Mouse (Mus musculus) liver, embryonic 11.5 days (tissue): ENCODE data around the gene Cdh4. TPM values are rescaled to one million over a fixed set of nuclear protein-coding genes. Genes with fewer than 3 reads are reported as not detected.

Source experiments
- ATAC-seq: fragments of 200-750 bp; cut with Nextera tagmentation; replicated peaks from 2 replicates; pipeline ENCODE4 v1.8.0; 2017; ENCODE audit warnings: moderate number of reproducible peaks, mild to moderate bottlenecking, moderate TSS enrichment, moderate library complexity; ENCODE audit not compliant: low FRiP score
- DNase-seq: peaks from one replicate; pipeline ENCODE4 v3.0.0-alpha.2; 2017; ENCODE audit warnings: low spot score
- H3K27ac ChIP-seq: fragments of 300-500 bp; sonication (generic); 2 replicates; pipeline ENCODE4 v1.5.1; 2014; ENCODE audit warnings: mild to moderate bottlenecking, low read depth, low read length, control low read depth
- H3K27me3 ChIP-seq: fragments of 300-500 bp; sonication (generic); replicated peaks from 2 replicates; pipeline ENCODE4 v1.6.1; 2014; ENCODE audit warnings: low read length, mixed read lengths; ENCODE audit not compliant: control insufficient read depth, insufficient read depth
- H3K36me3 ChIP-seq: fragments of 300-500 bp; sonication (generic); 2 replicates; pipeline ENCODE4 v1.6.1; 2014; ENCODE audit warnings: mild to moderate bottlenecking, low read length, moderate library complexity, mixed read lengths; ENCODE audit not compliant: control insufficient read depth, insufficient read depth
- H3K4me1 ChIP-seq: fragments of 300-500 bp; sonication (generic); replicated peaks from 2 replicates; pipeline ENCODE4 v1.6.1; 2014; ENCODE audit warnings: low read length, mixed read lengths; ENCODE audit not compliant: control insufficient read depth, insufficient read depth
- H3K4me2 ChIP-seq: fragments of 300-500 bp; sonication (generic); 2 replicates; pipeline ENCODE4 v1.6.1; 2014; ENCODE audit warnings: mild to moderate bottlenecking, control low read depth, moderate library complexity
- H3K4me3 ChIP-seq: fragments of 300-500 bp; sonication (generic); 2 replicates; pipeline ENCODE4 v1.5.1; 2014; ENCODE audit warnings: low read depth, low read length, control low read depth
- H3K9ac ChIP-seq: fragments of 300-500 bp; sonication (generic); 2 replicates; pipeline ENCODE4 v1.6.1; 2014; ENCODE audit warnings: low read depth, low read length, control low read depth
- H3K9me3 ChIP-seq: fragments of 300-500 bp; sonication (generic); 2 replicates; pipeline ENCODE4 v1.6.1; 2016; ENCODE audit warnings: low read length, inconsistent platforms, mixed read lengths; ENCODE audit not compliant: control insufficient read depth
- WGBS: fragments of 180-500 bp; shearing (Covaris S2); extraction: QIAGEN DNeasy Blood & Tissue Kit; methylation state at CpG from one replicate; pipeline ENCODE4 v1.1.7; 2014; 5-methylcytosine and 5-hydroxymethylcytosine counted together
- polyA plus RNA-seq: library from polyadenylated mRNA; unstranded; fragments of >200 nt; fragmentation: Nextera tagmentation; extraction: Ambion mirVana; gene quantifications from 2 replicates; pipeline ENCODE4 v1.2.1, GENCODE M21; 2014

Cdh4 gene
- polyA plus RNA-seq, 1 experiment from 2014 or later, result 0.51 TPM

GRCm38 (mm10) chr2:179929166-179929565 is 486.9 kb downstream of the Cdh4 start:
- peaks cover 16% of the 10 kb centered on the region; the same call in 1 of the 2 replicates for H3K36me3 ChIP-seq
- 94% methylated on average over 13 of the region's 13 CpGs for WGBS
- no peaks in the 10 kb centered on the region for H3K9me3 ChIP-seq
- no peak overlapping the region for H3K4me2 ChIP-seq
- no peak overlapping the region for H3K27ac ChIP-seq
- no peaks in the 10 kb centered on the region for H3K27me3 ChIP-seq
- DNase-seq (no peak), ATAC-seq (no peak)
- no peak overlapping the region for H3K4me3 ChIP-seq
- no peaks in the 10 kb centered on the region for H3K4me1 ChIP-seq
- no peak overlapping the region for H3K9ac ChIP-seq

- Histone ChIP-seq H3K4me3 (no peak overlapping the region), H3K36me3 (peaks cover 3% of the 10 kb centered on the region; the same call in 1 of the 2 replicates), H3K9me3 (no peaks in the 10 kb centered on the region), H3K27me3 (no peaks in the 10 kb centered on the region), H3K9ac (no peak overlapping the region), H3K4me1 (peaks cover under 1% of the 10 kb centered on the region; the same call in 1 of the 2 replicates), H3K4me2 (no peak overlapping the region), H3K27ac (no peak overlapping the region)
- DNase-seq (no peak), ATAC-seq (no peak)
- 91% methylated on average over 16 of the region's 16 CpGs for WGBS
Measured at GRCm38 (mm10) chr2:179931741-179932140, 489.5 kb downstream of the Cdh4 start.

GRCm38 (mm10) chr2:179934165-179934564 is 491.9 kb downstream of the Cdh4 start:
- no peak overlapping the region for H3K9ac ChIP-seq
- H3K27ac ChIP-seq, result no peak overlapping the region
- WGBS, result 67% methylated on average over 3 of the region's 3 CpGs
- no peaks in the 10 kb centered on the region for H3K27me3 ChIP-seq
- ATAC-seq, result no peak
- H3K4me3 ChIP-seq, result no peak overlapping the region
- no peaks in the 10 kb centered on the region for H3K9me3 ChIP-seq
- H3K4me2 ChIP-seq, result no peak overlapping the region
- H3K4me1 ChIP-seq, result peaks cover 10% of the 10 kb centered on the region
- peaks cover 3% of the 10 kb centered on the region; the same call in 1 of the 2 replicates for H3K36me3 ChIP-seq
- DNase-seq, result no peak

GRCm38 (mm10) chr2:179937091-179937490 is 494.9 kb downstream of the Cdh4 start:
- no peak for DNase-seq
- Histone ChIP-seq H3K36me3 (peaks cover 3% of the 10 kb centered on the region; the same call in 1 of the 2 replicates), H3K27me3 (no peaks in the 10 kb centered on the region), H3K9me3 (no peaks in the 10 kb centered on the region), H3K9ac (no peak overlapping the region), H3K4me3 (no peak overlapping the region), H3K4me2 (no peak overlapping the region), H3K4me1 (peaks cover 10% of the 10 kb centered on the region), H3K27ac (no peak overlapping the region)
- ATAC-seq, result no peak
- WGBS, result 57% methylated on average over 4 of the region's 4 CpGs

GRCm38 (mm10) chr2:179941696-179942095 is 499.5 kb downstream of the Cdh4 start:
- Histone ChIP-seq H3K9ac (no peak overlapping the region), H3K4me1 (peaks cover 17% of the 10 kb centered on the region), H3K36me3 (no peaks in the 10 kb centered on the region), H3K9me3 (no peaks in the 10 kb centered on the region), H3K4me2 (no peak overlapping the region), H3K27me3 (no peaks in the 10 kb centered on the region), H3K4me3 (no peak overlapping the region), H3K27ac (no peak overlapping the region)
- DNase-seq (no peak), ATAC-seq (no peak)
- 89% methylated on average over 1 of the region's 1 CpGs for WGBS

GRCm38 (mm10) chr2:179945051-179945450 is 502.8 kb downstream of the Cdh4 start:
- Histone ChIP-seq H3K4me3 (no peak overlapping the region), H3K9me3 (no peaks in the 10 kb centered on the region), H3K4me1 (peaks cover 16% of the 10 kb centered on the region), H3K9ac (no peak overlapping the region), H3K27me3 (no peaks in the 10 kb centered on the region), H3K4me2 (no peak overlapping the region), H3K36me3 (no peaks in the 10 kb centered on the region), H3K27ac (no peak overlapping the region)
- no peak for ATAC-seq
- DNase-seq, result no peak
- 46% methylated on average over 4 of the region's 4 CpGs for WGBS

GRCm38 (mm10) chr2:179946496-179946895 is 504.3 kb downstream of the Cdh4 start:
- Histone ChIP-seq H3K9me3 (no peaks in the 10 kb centered on the region), H3K27me3 (no peaks in the 10 kb centered on the region), H3K9ac (no peak overlapping the region), H3K4me1 (peaks cover 28% of the 10 kb centered on the region), H3K4me2 (no peak overlapping the region), H3K27ac (no peak overlapping the region), H3K4me3 (no peak overlapping the region), H3K36me3 (no peaks in the 10 kb centered on the region)
- no peak for DNase-seq
- no peak for ATAC-seq
- 88% methylated on average over 6 of the region's 6 CpGs for WGBS

- peaks cover 37% of the 10 kb centered on the region for H3K4me1 ChIP-seq
- WGBS, result 82% methylated on average over 5 of the region's 5 CpGs
Measured at GRCm38 (mm10) chr2:179947607-179948006, 505.4 kb downstream of the Cdh4 start.

GRCm38 (mm10) chr2:179948820-179949219 is 506.6 kb downstream of the Cdh4 start:
- Histone ChIP-seq H3K27me3 (no peaks in the 10 kb centered on the region), H3K9me3 (no peaks in the 10 kb centered on the region), H3K4me2 (no peak overlapping the region), H3K36me3 (no peaks in the 10 kb centered on the region), H3K27ac (no peak overlapping the region), H3K4me3 (no peak overlapping the region), H3K9ac (no peak overlapping the region), H3K4me1 (peaks cover 43% of the 10 kb centered on the region)
- no peak for ATAC-seq
- no peak for DNase-seq
- WGBS, result 63% methylated on average over 5 of the region's 5 CpGs

More at GRCm38 (mm10) chr2:179947607-179948006, 505.4 kb downstream of the Cdh4 start:
- Histone ChIP-seq H3K9me3 (no peaks in the 10 kb centered on the region), H3K36me3 (no peaks in the 10 kb centered on the region), H3K9ac (no peak overlapping the region), H3K27ac (no peak overlapping the region), H3K4me2 (no peak overlapping the region), H3K4me3 (no peak overlapping the region), H3K27me3 (no peaks in the 10 kb centered on the region)
- no peak for ATAC-seq
- no peak for DNase-seq
